Mouse (Mus musculus): ENCODE data around the gene Galnt9. TPM values are rescaled to one million over a fixed set of nuclear protein-coding genes. Genes with fewer than 3 reads are reported as not detected.
A peak's percentile ranks its signal among the peaks of the same experiment; 100 is the strongest.

Galnt9 gene
- polyA plus RNA-seq, 2 experiments from 2014 or later, result 4.0 to 7.2 TPM

DNA sequence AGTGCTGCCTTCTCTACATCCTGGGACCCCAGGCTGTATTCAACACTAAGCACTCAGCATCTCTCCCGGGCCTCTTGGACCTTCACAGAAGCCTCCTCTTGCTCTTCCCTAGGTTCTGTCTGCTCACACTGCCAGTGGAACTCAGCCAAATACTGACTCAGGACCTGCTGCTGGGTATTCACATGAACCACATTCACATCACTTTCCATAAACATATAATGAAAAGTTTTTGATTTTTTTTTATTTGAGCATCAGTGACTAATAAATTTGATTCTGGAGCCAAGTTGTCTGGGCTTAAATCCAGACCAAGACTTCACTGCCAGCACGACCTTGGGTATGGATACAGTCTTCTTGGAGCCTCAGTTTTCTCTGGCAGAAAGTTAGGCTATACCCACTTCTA lies 3.2 kb upstream of the Galnt9 start:
- ATAC-seq, result no peak

DNA sequence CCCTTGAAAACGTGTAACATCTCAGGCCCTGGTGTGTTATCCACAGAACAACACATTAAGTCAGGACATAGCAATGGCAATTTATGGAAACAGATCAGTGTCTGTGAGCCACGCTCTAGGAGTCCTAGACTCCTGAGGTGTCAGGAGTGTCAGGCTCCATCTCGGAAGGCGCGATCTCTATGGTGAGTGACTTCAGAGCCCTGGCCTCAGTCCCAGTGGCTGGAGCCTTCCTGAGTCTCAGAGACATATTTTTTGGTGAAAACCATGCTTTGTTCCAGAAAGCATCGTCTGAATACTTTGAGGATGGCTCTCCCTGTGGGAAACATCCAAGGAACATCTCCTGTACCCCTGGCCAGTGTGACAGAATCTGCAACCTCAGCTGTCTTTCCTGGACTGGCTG lies 2.7 kb upstream of the Galnt9 start:
- ATAC-seq, result no peak

DNA sequence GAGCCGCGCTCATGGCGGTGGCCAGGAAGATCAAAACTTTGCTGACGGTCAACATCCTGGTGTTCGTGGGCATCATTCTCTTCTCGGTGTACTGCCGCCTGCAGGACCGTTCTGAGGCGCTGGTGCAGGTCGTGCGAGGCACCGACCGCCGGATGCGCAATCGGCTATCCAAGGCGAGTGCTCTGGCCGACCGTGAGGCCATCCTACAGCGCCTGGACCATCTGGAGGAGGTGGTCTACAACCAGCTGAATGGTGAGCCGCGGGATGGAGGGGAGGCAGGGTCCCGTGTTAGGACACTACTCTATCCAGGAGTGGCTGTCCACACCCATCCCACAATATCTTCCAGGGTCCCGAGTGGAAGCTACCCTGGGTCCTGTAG lies 525 bp downstream of the Galnt9 start:
- no peak for ATAC-seq

DNA sequence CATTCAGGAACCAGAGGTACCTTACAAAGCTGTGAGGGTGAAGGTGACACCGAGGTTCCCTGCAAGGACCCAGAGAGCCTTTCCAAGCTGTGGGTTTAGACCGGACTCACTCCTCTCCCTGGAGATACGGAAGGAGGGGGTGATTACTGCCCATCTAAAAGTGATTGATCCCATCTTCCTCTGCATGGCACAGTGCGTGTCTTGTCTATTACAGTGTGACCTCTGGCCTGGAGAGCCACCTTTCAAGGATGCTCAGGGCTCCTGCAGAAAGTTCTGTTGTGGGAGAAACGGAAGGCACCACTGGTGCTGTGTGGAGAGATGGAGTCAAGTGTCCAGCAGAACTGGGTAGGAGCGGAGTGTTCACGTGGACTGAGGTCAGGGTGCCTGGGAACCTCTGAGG lies 1.2 kb downstream of the Galnt9 start:
- ATAC-seq, result no peak

- no peak for ATAC-seq
These were observed 2.0 kb downstream of the Galnt9 start for GRCm38 (mm10) chr5:110546136-110546535.

- no peak for ATAC-seq
These were observed 2.7 kb downstream of the Galnt9 start for GRCm38 (mm10) chr5:110546726-110547406.

DNA sequence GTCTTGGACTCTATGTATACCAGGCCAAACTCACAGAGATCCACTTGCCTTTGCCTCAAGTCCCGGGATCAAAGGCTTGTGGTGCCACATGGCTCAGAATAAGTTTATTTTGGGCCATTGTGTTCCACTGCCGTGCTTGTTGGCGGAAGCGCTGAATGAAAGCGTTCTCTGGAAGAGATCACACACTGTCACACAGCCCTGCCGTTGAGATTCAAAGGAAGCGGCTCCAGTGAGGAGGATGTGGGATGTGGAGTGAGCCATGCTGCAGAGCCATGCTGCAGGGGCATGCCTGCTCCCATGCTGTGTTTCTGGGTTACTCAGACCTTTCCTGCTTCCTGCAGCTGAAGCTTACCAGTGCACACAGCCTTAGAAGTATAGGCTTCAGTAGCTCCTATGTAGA lies 4.3 kb downstream of the Galnt9 start:
- no peak for ATAC-seq

DNA sequence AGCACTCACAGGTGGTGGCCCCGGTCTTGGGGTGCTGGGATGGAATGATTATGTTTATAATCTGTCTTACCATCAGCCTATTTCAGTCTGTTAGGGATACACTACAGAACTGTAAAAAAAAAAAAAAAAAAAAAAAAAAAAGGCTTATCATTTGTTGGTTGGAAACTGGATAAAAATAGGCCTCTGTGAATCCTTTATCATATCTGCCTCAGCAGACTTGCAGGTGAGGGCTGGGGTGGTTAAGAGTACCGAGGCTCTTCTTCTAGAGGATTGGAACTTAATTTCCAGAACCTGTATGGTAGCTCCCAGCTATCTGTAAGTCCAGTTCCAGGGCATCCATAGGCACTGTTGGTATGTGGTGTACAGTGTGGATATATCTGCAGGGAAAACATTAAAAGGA lies 6.0 kb downstream of the Galnt9 start:
- no peak for ATAC-seq

DNA sequence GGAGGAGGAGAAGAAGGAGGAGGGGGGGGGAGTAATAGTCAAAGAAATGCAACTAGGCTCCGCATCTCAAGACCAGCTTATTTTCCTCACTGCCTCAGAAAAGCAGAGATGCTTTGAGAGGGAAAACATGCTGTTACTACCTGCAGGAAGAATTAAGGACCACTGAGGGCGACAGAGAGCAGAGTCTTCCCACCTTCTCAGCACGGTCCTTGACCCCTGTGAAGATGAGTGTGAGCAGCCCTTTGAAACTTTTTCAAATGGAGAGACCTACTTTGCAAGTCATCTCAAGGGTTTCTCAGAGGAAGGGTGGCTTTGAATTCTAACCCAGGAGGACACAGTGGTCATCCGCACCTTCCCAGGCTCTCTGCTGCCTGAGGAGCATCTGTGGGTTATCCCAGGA lies 6.7 kb downstream of the Galnt9 start:
- ATAC-seq, result no peak

GRCm38 (mm10) chr5:110552005-110552404 lies 7.8 kb downstream of the Galnt9 start:
- ATAC-seq, result no peak

- ATAC-seq, result no peak
These were observed 9.2 kb downstream of the Galnt9 start for GRCm38 (mm10) chr5:110553315-110553714.

GRCm38 (mm10) chr5:110555198-110555597 lies 11.0 kb downstream of the Galnt9 start:
- no peak for ATAC-seq

- ATAC-seq, result no peak
These were observed 14.2 kb downstream of the Galnt9 start for GRCm38 (mm10) chr5:110558368-110558767.

- no peak for ATAC-seq
These were observed 15.5 kb downstream of the Galnt9 start for GRCm38 (mm10) chr5:110559679-110560078.

DNA sequence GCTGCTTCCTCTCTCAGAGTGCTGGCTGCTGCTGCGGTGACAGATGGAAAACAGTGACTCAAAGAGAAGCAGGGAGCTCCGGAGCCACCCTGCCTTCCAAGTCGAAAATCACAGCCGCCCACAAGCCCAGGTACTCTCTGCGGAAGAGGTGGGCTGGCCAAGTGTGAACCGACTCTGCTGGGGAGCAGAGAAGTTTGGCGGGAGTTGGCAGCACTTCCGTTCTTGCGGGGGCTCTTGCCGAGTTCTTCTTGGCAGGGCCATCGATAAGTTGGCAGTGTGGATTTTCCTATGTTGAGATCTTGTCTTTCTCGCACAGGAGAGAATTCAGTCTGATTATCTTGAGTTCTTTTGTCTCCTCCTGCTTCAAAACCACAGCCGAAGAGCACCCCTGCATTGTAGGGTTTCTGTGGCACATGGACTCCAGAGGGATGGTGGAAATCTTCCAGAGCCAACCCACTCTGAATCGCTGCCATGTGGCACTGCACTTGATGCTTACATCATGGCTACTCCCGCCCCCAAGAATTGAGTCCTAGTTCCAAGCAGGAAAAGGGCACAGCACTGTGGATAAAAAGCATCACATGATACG lies 18.7 kb downstream of the Galnt9 start:
- no peak for ATAC-seq

DNA sequence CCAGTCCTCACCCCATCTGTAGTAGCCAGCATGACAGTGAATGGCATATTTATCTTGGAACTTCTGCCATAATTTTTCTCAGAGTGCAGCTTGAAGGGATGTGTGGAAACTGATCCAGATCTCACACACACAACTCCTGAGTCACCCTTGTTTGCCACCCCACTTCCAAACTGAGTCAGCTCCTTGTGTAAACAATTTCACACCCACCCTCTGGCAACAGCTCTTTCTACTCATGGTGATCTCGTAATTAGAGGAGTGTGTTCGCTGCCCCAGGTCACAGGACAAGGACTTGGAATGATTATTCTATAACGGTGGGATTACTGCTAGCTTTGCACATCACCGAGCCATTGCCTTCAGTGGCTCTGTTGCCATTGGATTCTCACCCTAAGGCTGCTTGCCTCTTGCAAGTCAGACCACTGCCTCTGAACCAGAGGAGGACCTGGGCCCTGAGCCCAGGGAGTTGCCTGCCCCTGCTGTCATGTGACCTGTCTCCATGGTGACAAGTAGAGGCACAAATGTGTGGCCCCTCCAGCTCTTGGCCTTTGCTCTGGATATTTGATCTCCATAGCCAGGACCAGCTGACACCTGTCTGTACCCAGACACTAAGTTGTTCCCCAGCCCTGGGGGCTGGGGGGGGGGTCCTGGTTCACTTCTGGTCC lies 21.0 kb downstream of the Galnt9 start:
- ATAC-seq, result no peak

DNA sequence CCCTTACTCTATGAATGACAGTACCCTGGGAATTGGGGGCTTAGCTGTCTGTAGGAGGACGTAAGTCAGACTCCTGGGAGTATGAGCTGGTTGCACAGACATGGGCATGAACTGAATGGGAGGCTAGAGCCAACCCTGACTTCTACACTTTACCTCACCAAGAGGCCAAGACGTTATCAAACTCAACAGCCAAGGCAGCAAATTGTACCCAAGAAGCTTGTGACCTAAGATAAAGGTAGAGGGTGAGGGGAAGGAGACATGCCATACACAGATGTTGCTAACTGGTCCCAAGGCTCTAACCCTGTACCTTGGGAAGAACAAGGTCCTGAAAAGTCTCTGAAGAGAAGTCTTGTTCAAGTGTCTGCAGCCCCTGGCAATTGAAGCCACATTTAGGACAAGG lies 23.4 kb downstream of the Galnt9 start:
- no peak for ATAC-seq

GRCm38 (mm10) chr5:110574888-110575287 lies 30.7 kb downstream of the Galnt9 start:
- no peak for ATAC-seq

- ATAC-seq, result no peak
These were observed 35.1 kb downstream of the Galnt9 start for GRCm38 (mm10) chr5:110579296-110579695.

DNA sequence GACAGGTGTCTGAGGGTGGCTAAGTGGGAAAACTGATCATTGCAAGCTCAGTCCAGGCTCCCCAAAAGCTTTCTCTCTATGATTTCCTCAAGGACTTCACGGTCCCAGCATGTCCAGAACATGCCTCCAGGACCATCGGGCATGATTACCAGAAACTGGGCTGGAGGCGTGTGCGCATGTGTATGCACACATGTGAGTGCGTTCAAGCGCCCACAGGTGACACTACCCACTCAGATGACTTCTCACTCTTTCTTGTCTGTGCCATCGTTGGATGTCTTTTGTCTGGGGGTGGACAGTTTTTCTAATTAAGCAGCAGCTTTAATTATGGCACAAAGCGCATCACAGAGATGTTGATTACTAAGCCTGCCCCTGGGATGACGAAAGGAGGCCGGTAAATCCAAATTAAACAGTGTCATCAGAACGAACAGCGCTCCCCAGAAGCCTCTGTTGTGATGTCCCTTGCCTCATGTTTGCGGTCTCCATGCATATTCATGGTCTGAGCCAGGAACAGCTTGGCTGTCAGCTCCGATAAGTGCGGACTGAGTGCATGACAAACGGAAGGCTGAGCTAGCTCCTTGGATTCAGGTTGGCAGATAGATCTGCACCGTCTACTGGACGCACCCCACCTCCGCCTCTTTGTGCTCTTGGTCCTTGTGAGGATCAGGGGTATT lies 36.5 kb downstream of the Galnt9 start:
- ATAC-seq, result no peak

DNA sequence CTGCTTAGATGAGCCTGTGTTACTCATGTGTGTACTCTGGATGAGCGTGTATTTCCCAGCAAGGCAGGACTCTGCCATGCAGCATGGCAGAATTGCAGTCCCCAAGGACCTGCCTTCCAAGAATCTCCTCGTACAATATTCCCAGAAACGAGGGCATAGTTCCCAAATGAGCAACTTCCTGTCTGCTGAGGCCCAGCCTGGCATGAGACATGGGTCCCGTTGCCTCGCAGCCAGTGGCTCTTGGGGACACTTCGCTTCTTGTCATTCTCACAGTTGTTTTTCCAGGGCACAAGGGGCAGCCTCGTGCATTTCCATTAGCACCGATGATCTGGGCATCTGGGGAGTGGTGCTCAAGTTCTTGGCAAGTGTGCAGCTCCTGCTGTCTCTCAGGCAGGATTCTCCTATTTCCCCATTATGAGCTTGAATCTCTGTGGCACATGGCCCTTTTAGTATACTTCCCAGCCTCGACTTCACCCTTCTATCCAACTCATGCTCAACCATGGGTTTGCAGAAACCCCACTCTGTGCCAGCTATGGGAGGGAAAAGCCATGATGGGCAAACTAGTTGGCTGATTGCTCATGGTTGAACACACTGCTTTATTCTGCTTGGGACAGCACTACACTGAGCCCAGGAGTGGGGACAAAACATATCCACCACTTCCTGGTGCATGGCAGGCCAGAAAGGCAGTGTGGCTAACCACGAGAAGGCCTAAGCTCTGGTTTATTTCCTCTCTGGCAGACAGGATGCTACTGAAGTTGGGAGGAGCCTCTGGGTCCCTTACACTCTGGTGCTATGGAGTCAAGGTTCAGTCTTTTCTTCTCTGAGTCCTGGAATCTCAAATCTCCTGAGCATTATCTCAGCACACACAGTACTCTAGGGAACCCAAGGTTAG lies 38.7 kb downstream of the Galnt9 start:
- ATAC-seq, result peak; percentile 96

DNA sequence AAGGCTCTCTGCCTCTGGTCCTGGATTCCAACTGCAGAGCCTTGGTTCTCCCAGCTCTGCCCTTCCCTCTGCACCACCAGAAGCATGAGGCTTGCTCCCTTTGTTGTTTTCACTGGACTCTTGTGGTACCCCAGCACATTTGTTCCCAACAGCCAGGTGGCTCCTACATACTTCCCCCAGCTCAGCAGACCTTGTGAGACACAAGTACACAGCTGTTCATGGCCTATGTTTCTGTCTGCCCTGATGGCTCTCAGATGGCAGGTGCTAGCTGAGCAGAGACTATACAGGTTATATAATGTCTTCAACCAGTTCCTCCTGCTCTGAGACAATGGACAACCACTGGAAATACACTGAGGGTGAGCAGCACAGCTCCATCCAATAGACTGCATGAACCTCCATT lies 43.3 kb downstream of the Galnt9 start:
- no peak for ATAC-seq

DNA sequence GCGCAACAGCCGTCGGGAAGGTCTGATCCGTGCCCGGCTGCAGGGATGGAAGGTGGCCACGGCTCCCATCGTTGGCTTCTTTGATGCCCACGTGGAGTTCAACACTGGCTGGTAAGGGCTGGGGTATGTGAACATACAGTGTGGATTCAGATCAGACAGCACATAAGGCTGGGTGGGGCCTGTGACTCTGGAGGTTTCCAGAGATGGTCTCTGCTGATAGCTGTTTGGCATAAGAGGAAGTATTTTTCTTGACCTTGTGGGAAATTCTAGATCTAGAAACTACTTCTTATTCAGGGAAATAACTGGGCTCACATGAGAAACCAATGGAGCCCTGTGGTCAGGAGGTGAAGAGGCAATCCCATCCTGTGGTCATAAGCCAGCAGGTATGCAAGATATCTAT lies 45.7 kb downstream of the Galnt9 start:
- no peak for ATAC-seq
